Mouse (Mus musculus) CD4-positive naive resting alpha-beta T cell, adult 57 days (primary cell): ENCODE measurements around the gene Kcna5. TPM values are rescaled to one million over a fixed set of nuclear protein-coding genes. Genes with fewer than 3 reads are reported as not detected.

ENCODE experiments used
- total RNA-seq: library from RNA; stranded (reverse); gene quantifications from one replicate; pipeline ENCODE4 v1.2.4, GENCODE M21; 2023

Gene Kcna5
- total RNA-seq, result not detected

GRCm38 (mm10) chr6:126535208-126535910, at the start of gene Kcna5:
Gene Kcna5, minus strand, starts transcription at chr6:126535412.

Other genes with a start within 250 kb of the Kcna5 start
- not detected for gene Kcna1, start 111.0 kb upstream of the Kcna5 start, total RNA-seq
- 0.56 TPM for gene Kcna6, start 205.3 kb upstream of the Kcna5 start, total RNA-seq